Mouse (Mus musculus) stomach, postnatal 0 days (tissue): ENCODE measurements around the gene Odf2. TPM values are rescaled to one million over a fixed set of nuclear protein-coding genes. Genes with fewer than 3 reads are reported as not detected.
A peak's percentile ranks its signal among the peaks of the same experiment; 100 is the strongest.

Experiments used
- ATAC-seq: fragments of 200-750 bp; cut with Nextera tagmentation; 2 replicates; pipeline ENCODE4 v1.8.0; 2017; ENCODE audit not compliant: low FRiP score, low TSS enrichment
- DNase-seq: peaks from one replicate; pipeline ENCODE4 v3.0.0-alpha.2; 2016; ENCODE audit warnings: low spot score
- H3K27ac ChIP-seq: fragments of 300-500 bp; sonication (generic); replicated peaks from 2 replicates; pipeline ENCODE4 v1.5.1; 2014; ENCODE audit warnings: mild to moderate bottlenecking, control low read depth
- H3K27me3 ChIP-seq: fragments of 300-500 bp; sonication (generic); 2 replicates; pipeline ENCODE4 v1.6.1; 2014; ENCODE audit warnings: low read length; ENCODE audit not compliant: control insufficient read depth, insufficient read depth
- H3K36me3 ChIP-seq: fragments of 300-500 bp; sonication (generic); 2 replicates; pipeline ENCODE4 v1.6.1; 2014; ENCODE audit warnings: low read length, mixed read lengths; ENCODE audit not compliant: control insufficient read depth, insufficient read depth
- H3K4me1 ChIP-seq: fragments of 300-500 bp; sonication (generic); replicated peaks from 2 replicates; pipeline ENCODE4 v1.6.1; 2014; ENCODE audit warnings: antibody characterized with exemption; ENCODE audit not compliant: control insufficient read depth, insufficient read depth
- H3K4me2 ChIP-seq: fragments of 300-500 bp; sonication (generic); replicated peaks from 2 replicates; pipeline ENCODE4 v1.6.1; 2014; ENCODE audit warnings: low read depth, mild to moderate bottlenecking, control low read depth, moderate library complexity
- H3K4me3 ChIP-seq: fragments of 300-500 bp; sonication (generic); 2 replicates; pipeline ENCODE4 v1.5.1; 2014; ENCODE audit warnings: low read depth, low read length, control low read depth
- H3K9ac ChIP-seq: fragments of 300-500 bp; sonication (generic); 2 replicates; pipeline ENCODE4 v1.6.1; 2014; ENCODE audit warnings: mild to moderate bottlenecking, low read length, control low read depth, mixed read lengths
- H3K9me3 ChIP-seq: fragments of 300-500 bp; sonication (generic); 2 replicates; pipeline ENCODE4 v1.6.1; 2016; ENCODE audit warnings: low read length; ENCODE audit not compliant: control insufficient read depth
- CTCF ChIP-seq: IDR thresholded peaks from 2 replicates; pipeline ENCODE4 v1.5.1; 2016; ENCODE audit warnings: antibody characterized with exemption, low read depth, mild to moderate bottlenecking, moderate library complexity
- EP300 ChIP-seq: optimal IDR thresholded peaks from 2 replicates; pipeline ENCODE3; 2016; ENCODE audit warnings: antibody characterized with exemption
- WGBS: fragments of 180-500 bp; shearing (Covaris S2); extraction: QIAGEN DNeasy Blood & Tissue Kit; methylation state at CpG from one replicate; pipeline ENCODE4 v1.1.7; 2014; 5-methylcytosine and 5-hydroxymethylcytosine counted together
- polyA plus RNA-seq: library from polyadenylated mRNA; unstranded; fragments of >200 nt; fragmentation: Nextera tagmentation; extraction: Ambion mirVana; gene quantifications from 2 replicates; pipeline ENCODE4 v1.2.1, GENCODE M21; 2015

Gene Odf2
- polyA plus RNA-seq, result 20.5 and 22.6 TPM in 2 replicates

- ATAC-seq, result peak; percentile 94
- peak within 1 kb of the TSS; percentile 95 for H3K27ac ChIP-seq
Observed at GRCm38 (mm10) chr2:29889066-29889944, at the start of gene Odf2. Gene Odf2, plus strand, starts transcription at chr2:29889221.

GRCm38 (mm10) chr2:29839460-29839859 lies 49.6 kb upstream of the Odf2 start:
- Histone ChIP-seq H3K27ac (no peak overlapping the region), H3K36me3 (peaks cover 16% of the 10 kb centered on the region)
- WGBS, result 39% methylated on average over 4 of the region's 4 CpGs

More at GRCm38 (mm10) chr2:29889066-29889944, at the start of gene Odf2:
- no peaks in the 10 kb centered on the region for H3K27me3 ChIP-seq
- peaks cover 12% of the 10 kb centered on the region for H3K36me3 ChIP-seq
- H3K9ac ChIP-seq, result peak within 1 kb of the TSS; percentile 91
- no peaks in the 10 kb centered on the region for H3K9me3 ChIP-seq
- peak; percentile 100 for DNase-seq
- H3K4me1 ChIP-seq, result peaks cover 3% of the 10 kb centered on the region
- WGBS, result under 1% methylated on average over 61 of the region's 70 CpGs
- H3K4me2 ChIP-seq, result peak within 1 kb of the TSS; percentile 86
- TF ChIP-seq CTCF (no peak), EP300 (no peak)
- H3K4me3 ChIP-seq, result peak within 1 kb of the TSS; percentile 99

GRCm38 (mm10) chr2:29843231-29844105 lies 45.6 kb upstream of the Odf2 start:
- no peak overlapping the region for H3K9ac ChIP-seq
- no peak for ATAC-seq
- no peak for DNase-seq
- no peak overlapping the region for H3K4me3 ChIP-seq
- TF ChIP-seq CTCF (no peak), EP300 (no peak)
- H3K27me3 ChIP-seq, result peaks cover 8% of the 10 kb centered on the region; the same call in 1 of the 2 replicates
- H3K4me1 ChIP-seq, result no peaks in the 10 kb centered on the region
- no peak overlapping the region for H3K27ac ChIP-seq
- no peak overlapping the region for H3K4me2 ChIP-seq
- WGBS, result 75% methylated on average over 9 of the region's 9 CpGs
- peaks cover 16% of the 10 kb centered on the region for H3K36me3 ChIP-seq
- H3K9me3 ChIP-seq, result no peaks in the 10 kb centered on the region

More at GRCm38 (mm10) chr2:29839460-29839859, 49.6 kb upstream of the Odf2 start:
- no peak overlapping the region for H3K4me2 ChIP-seq
- no peak overlapping the region for H3K9ac ChIP-seq
- no peak overlapping the region for H3K4me3 ChIP-seq
- DNase-seq (no peak), ATAC-seq (no peak)
- no peaks in the 10 kb centered on the region for H3K27me3 ChIP-seq
- TF ChIP-seq CTCF (no peak), EP300 (no peak)
- no peaks in the 10 kb centered on the region for H3K4me1 ChIP-seq
- H3K9me3 ChIP-seq, result no peaks in the 10 kb centered on the region

- H3K9me3 ChIP-seq, result no peaks in the 10 kb centered on the region
- no peak for TF ChIP-seq EP300
- no peak for TF ChIP-seq CTCF
- no peak overlapping the region for H3K4me2 ChIP-seq
- peaks cover 12% of the 10 kb centered on the region for H3K36me3 ChIP-seq
- ATAC-seq (no peak), DNase-seq (no peak)
- H3K9ac ChIP-seq, result no peak overlapping the region
- H3K27ac ChIP-seq, result no peak overlapping the region
- H3K4me1 ChIP-seq, result no peaks in the 10 kb centered on the region
- H3K4me3 ChIP-seq, result no peak overlapping the region
- 84% methylated on average over 2 of the region's 2 CpGs for WGBS
- peaks cover 8% of the 10 kb centered on the region; the same call in 1 of the 2 replicates for H3K27me3 ChIP-seq
Observed at GRCm38 (mm10) chr2:29844115-29844514, 44.9 kb upstream of the Odf2 start.

GRCm38 (mm10) chr2:29844661-29845060 lies 44.4 kb upstream of the Odf2 start:
- Histone ChIP-seq H3K4me3 (no peak overlapping the region), H3K27me3 (peaks cover 8% of the 10 kb centered on the region; the same call in 1 of the 2 replicates), H3K9ac (no peak overlapping the region), H3K4me1 (no peaks in the 10 kb centered on the region), H3K27ac (no peak overlapping the region), H3K4me2 (no peak overlapping the region), H3K9me3 (no peaks in the 10 kb centered on the region), H3K36me3 (peaks cover 12% of the 10 kb centered on the region)
- TF ChIP-seq CTCF, result no peak
- no peak for TF ChIP-seq EP300
- ATAC-seq, result no peak
- 51% methylated on average over 3 of the region's 3 CpGs for WGBS
- DNase-seq, result no peak
